23 mouse cellular contexts compared by ENCODE assay signal in the genomic region with DNA sequence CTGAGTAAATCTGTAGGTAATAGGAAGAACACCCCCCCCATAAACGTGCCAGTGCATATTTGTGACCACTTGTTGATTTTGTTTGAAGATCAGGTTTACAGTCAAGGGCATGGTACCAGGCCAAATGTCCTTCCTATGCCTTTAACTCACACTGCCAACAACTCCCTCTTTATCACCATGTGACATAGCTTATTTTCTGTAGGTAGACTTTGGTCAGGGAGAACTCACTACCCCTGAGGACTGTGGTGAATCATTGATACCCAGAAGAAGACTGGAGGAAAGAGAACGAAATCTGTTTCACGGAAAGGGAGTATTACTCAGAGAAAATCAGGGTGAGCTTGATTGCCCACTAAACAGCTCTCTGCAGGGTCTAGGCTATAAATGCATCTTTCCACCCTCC.
DNase-seq lines count a peak whose midpoint lies in the region; ATAC-seq lines count a peak whose summit lies in the region.
"Had no signal": no experiment of that assay in that cellular context is flagged by ENCODE, and none has a peak within 500 bp of the region (broad histone marks: within the 10 kb centered on the region; RNA-seq: fewer than 3 reads in every experiment).

No protein-coding gene starts in this region.

- H3K9me3 ChIP-seq in kidney, embryonic 15.5 days (replicated peaks): no peaks in the 10 kb centered on the region
- H3K9me3 ChIP-seq in intestine, embryonic 15.5 days: no peaks in the 10 kb centered on the region
- no peaks in the 10 kb centered on the region for H3K9me3 ChIP-seq in intestine, embryonic 16.5 days (ENCODE audit: control insufficient read depth, low read length)
- H3K9me3 ChIP-seq: embryonic facial prominence, embryonic 12.5 days; embryonic facial prominence, embryonic 15.5 days; forebrain, embryonic 15.5 days; heart, embryonic 10.5 days; heart, embryonic 13.5 days; hindbrain, embryonic 12.5 days; hindbrain, embryonic 15.5 days had no signal

- no peak overlapping the region for H3K4me3 ChIP-seq in kidney, embryonic 15.5 days (replicated peaks)
- no peak overlapping the region for H3K4me3 ChIP-seq in intestine, embryonic 15.5 days (replicated peaks)
- no peak overlapping the region for H3K4me3 ChIP-seq in intestine, embryonic 16.5 days (ENCODE audit: low read length)
- H3K4me3 ChIP-seq: embryonic facial prominence, embryonic 12.5 days; embryonic facial prominence, embryonic 15.5 days; forebrain, embryonic 15.5 days; heart, adult 2 months; heart, embryonic 10.5 days; heart, embryonic 13.5 days; hindbrain, embryonic 12.5 days; hindbrain, embryonic 15.5 days had no signal

- H3K4me1 ChIP-seq in kidney, embryonic 15.5 days: no peaks in the 10 kb centered on the region
- H3K4me1 ChIP-seq in intestine, embryonic 15.5 days (replicated peaks): no peaks in the 10 kb centered on the region
- H3K4me1 ChIP-seq in intestine, embryonic 16.5 days (ENCODE audit: control insufficient read depth, insufficient read depth, low read length): no peaks in the 10 kb centered on the region
- H3K4me1 ChIP-seq: embryonic facial prominence, embryonic 12.5 days; embryonic facial prominence, embryonic 15.5 days; heart, embryonic 10.5 days had no signal

- no peak for ATAC-seq in kidney, embryonic 15.5 days (replicated peaks; ENCODE audit: low FRiP score)
- peak; percentile 56; the same call in 1 of the 2 replicates for ATAC-seq in intestine, embryonic 15.5 days
- ATAC-seq in intestine, embryonic 16.5 days: peak; percentile 76
- ATAC-seq: CD4-positive, CD25-positive, alpha-beta regulatory T cell, adult 4 months; forebrain, embryonic 15.5 days had no signal

- H3K4me2 ChIP-seq in kidney, embryonic 15.5 days: no peak overlapping the region
- no peak overlapping the region for H3K4me2 ChIP-seq in intestine, embryonic 15.5 days (replicated peaks)
- H3K4me2 ChIP-seq in intestine, embryonic 16.5 days (ENCODE audit: low read depth, low read length): no peak overlapping the region
- H3K4me2 ChIP-seq: embryonic facial prominence, embryonic 12.5 days; embryonic facial prominence, embryonic 15.5 days; forebrain, embryonic 15.5 days; heart, embryonic 13.5 days; hindbrain, embryonic 12.5 days; hindbrain, embryonic 15.5 days had no signal

- peak; percentile 53 for DNase-seq in kidney, adult 9 months
- DNase-seq in lung, postnatal 25 days (ENCODE audit: low spot score): no peak
- DNase-seq in layer of hippocampus, adult 11-12 months (ENCODE audit: low spot score): no peak
- DNase-seq: adrenal gland, adult 2 months; adrenal gland, postnatal 14 days; cerebellum, adult 11 months; cerebellum, adult 2 months; cerebellum, adult 9-11 months; cerebellum, postnatal 25 days; gastrocnemius, postnatal 25 days; heart, adult 2 months; heart, postnatal 14 days had no signal

- 69% methylated on average over 3 of the region's 3 CpGs for WGBS in kidney, embryonic 15.5 days
- 66% methylated on average over 3 of the region's 3 CpGs for WGBS in intestine, embryonic 15.5 days
- 57% methylated on average over 3 of the region's 3 CpGs for WGBS in intestine, embryonic 16.5 days

- H3K36me3 ChIP-seq in kidney, embryonic 15.5 days: no peaks in the 10 kb centered on the region
- no peaks in the 10 kb centered on the region for H3K36me3 ChIP-seq in intestine, embryonic 15.5 days
- H3K36me3 ChIP-seq in intestine, embryonic 16.5 days (ENCODE audit: control insufficient read depth, insufficient read depth, low read length): no peaks in the 10 kb centered on the region
- H3K36me3 ChIP-seq: embryonic facial prominence, embryonic 12.5 days; embryonic facial prominence, embryonic 15.5 days; forebrain, embryonic 15.5 days; heart, embryonic 10.5 days; hindbrain, embryonic 15.5 days had no signal

- no peaks in the 10 kb centered on the region for H3K27me3 ChIP-seq in kidney, embryonic 15.5 days
- no peaks in the 10 kb centered on the region for H3K27me3 ChIP-seq in intestine, embryonic 15.5 days (replicated peaks)
- no peaks in the 10 kb centered on the region for H3K27me3 ChIP-seq in intestine, embryonic 16.5 days (replicated peaks; ENCODE audit: control insufficient read depth, insufficient read depth, low read length)
- H3K27me3 ChIP-seq: embryonic facial prominence, embryonic 12.5 days; embryonic facial prominence, embryonic 15.5 days; heart, embryonic 13.5 days; hindbrain, embryonic 12.5 days; hindbrain, embryonic 15.5 days had no signal

- no peak overlapping the region for H3K9ac ChIP-seq in kidney, embryonic 15.5 days
- H3K9ac ChIP-seq in intestine, embryonic 15.5 days: no peak overlapping the region
- H3K9ac ChIP-seq in intestine, embryonic 16.5 days (ENCODE audit: low read depth, low read length): no peak overlapping the region
- H3K9ac ChIP-seq: embryonic facial prominence, embryonic 12.5 days; embryonic facial prominence, embryonic 15.5 days; forebrain, embryonic 15.5 days; heart, embryonic 13.5 days; hindbrain, embryonic 12.5 days; hindbrain, embryonic 15.5 days had no signal

- no peak overlapping the region for H3K27ac ChIP-seq in kidney, embryonic 15.5 days
- no peak overlapping the region for H3K27ac ChIP-seq in intestine, embryonic 15.5 days
- no peak overlapping the region for H3K27ac ChIP-seq in intestine, embryonic 16.5 days (ENCODE audit: low read length)
- H3K27ac ChIP-seq: embryonic facial prominence, embryonic 12.5 days; embryonic facial prominence, embryonic 15.5 days; forebrain, embryonic 15.5 days; heart, adult 2 months; heart, embryonic 10.5 days; heart, embryonic 13.5 days; hindbrain, embryonic 12.5 days; hindbrain, embryonic 15.5 days had no signal
